Mouse (Mus musculus) C2C12 (cell line): ENCODE measurements around the gene Drd4.

Experiments used
- CEBPB ChIP-seq: IDR thresholded peaks from one replicate; pipeline ENCODE4 v1.6.1; 2011; ENCODE audit warnings: low read depth, mild to moderate bottlenecking, control low read depth, moderate library complexity
- CTCF ChIP-seq: IDR thresholded peaks from one replicate; pipeline ENCODE4 v1.5.1; 2011; ENCODE audit not compliant: control insufficient read depth, insufficient read depth, insufficient read length
- MAX ChIP-seq: IDR thresholded peaks from one replicate; pipeline ENCODE4 v1.6.1; 2011; ENCODE audit warnings: mild to moderate bottlenecking, control low read depth
- MYOD1 ChIP-seq: IDR thresholded peaks from one replicate; pipeline ENCODE4 v1.6.1; 2011; ENCODE audit warnings: low read depth; ENCODE audit not compliant: control insufficient read depth, insufficient read length
- USF1 ChIP-seq: IDR thresholded peaks from one replicate; pipeline ENCODE4 v1.6.1; 2011; ENCODE audit warnings: low read depth, mild to moderate bottlenecking, control low read depth, moderate library complexity

DNA sequence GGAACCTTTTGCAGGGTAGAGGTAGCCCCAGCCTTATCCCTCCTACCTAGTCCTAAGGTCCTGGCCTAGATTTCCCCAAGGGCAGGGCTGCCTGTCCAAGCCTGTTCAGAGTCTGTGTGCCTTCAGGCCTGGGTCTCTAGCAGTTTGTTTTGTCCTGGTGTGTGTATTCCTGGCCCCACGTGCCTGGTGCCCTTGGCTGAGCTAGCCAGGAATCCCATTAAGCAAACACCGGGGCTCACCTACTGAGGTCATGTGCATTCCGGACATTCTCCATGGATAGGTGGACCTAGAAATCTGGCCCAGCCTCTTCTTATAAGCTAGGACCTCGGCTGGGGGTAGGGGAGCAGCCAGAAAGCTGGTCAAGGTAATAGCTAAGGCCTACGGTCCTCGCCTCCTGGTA is 48.7 kb downstream of the Drd4 start:
- TF ChIP-seq CTCF: no peak
- TF ChIP-seq MYOD1: no peak
- TF ChIP-seq MAX: no peak
- TF ChIP-seq CEBPB: no peak
- no peak for TF ChIP-seq USF1
